Mouse (Mus musculus) neural tube, embryonic 14.5 days (tissue): ENCODE results near the gene Syp. TPM values are rescaled to one million over a fixed set of nuclear protein-coding genes. Genes with fewer than 3 reads are reported as not detected.

Source experiments
- ATAC-seq: fragments of 200-750 bp; cut with Nextera tagmentation; 2 replicates; pipeline ENCODE4 v1.8.0; 2017; ENCODE audit warnings: low read depth, mild to moderate bottlenecking, moderate TSS enrichment, moderate library complexity
- H3K27ac ChIP-seq: fragments of 300-500 bp; sonication (generic); 2 replicates; pipeline ENCODE4 v1.5.1; 2014; ENCODE audit warnings: low read depth, mild to moderate bottlenecking, control low read depth, low read length, moderate library complexity, mixed read lengths
- H3K27me3 ChIP-seq: fragments of 300-500 bp; sonication (generic); 2 replicates; pipeline ENCODE4 v1.6.1; 2014; ENCODE audit warnings: low read length; ENCODE audit not compliant: control insufficient read depth, insufficient read depth
- H3K36me3 ChIP-seq: fragments of 300-500 bp; sonication (generic); 2 replicates; pipeline ENCODE4 v1.6.1; 2014; ENCODE audit warnings: low read length, mixed read lengths; ENCODE audit not compliant: control insufficient read depth, insufficient read depth
- H3K4me1 ChIP-seq: fragments of 300-500 bp; sonication (generic); 2 replicates; pipeline ENCODE4 v1.6.1; 2014; ENCODE audit warnings: low read length; ENCODE audit not compliant: control insufficient read depth, insufficient read depth
- H3K4me2 ChIP-seq: fragments of 300-500 bp; sonication (generic); 2 replicates; pipeline ENCODE4 v1.6.1; 2014; ENCODE audit warnings: mild to moderate bottlenecking, low read depth, low read length, control low read depth
- H3K4me3 ChIP-seq: fragments of 300-500 bp; sonication (generic); 2 replicates; pipeline ENCODE4 v1.5.1; 2014; ENCODE audit warnings: low read depth, low read length, control low read depth, mixed read lengths
- H3K9ac ChIP-seq: fragments of 300-500 bp; sonication (generic); replicated peaks from 2 replicates; pipeline ENCODE4 v1.6.1; 2014; ENCODE audit warnings: low read depth, mild to moderate bottlenecking, control low read depth, low read length, mixed read lengths
- H3K9me3 ChIP-seq: fragments of 300-500 bp; sonication (generic); 2 replicates; pipeline ENCODE4 v1.6.1; 2016; ENCODE audit warnings: low read length; ENCODE audit not compliant: control insufficient read depth
- WGBS: fragments of 180-500 bp; shearing (Covaris S2); extraction: QIAGEN DNeasy Blood & Tissue Kit; methylation state at CpG from one replicate; pipeline ENCODE4 v1.1.7; 2014; 5-methylcytosine and 5-hydroxymethylcytosine counted together
- polyA plus RNA-seq: library from polyadenylated mRNA; unstranded; fragments of >200 nt; fragmentation: Nextera tagmentation; extraction: Ambion mirVana; gene quantifications from 2 replicates; pipeline ENCODE4 v1.2.1, GENCODE M21; 2014

Gene Syp
- polyA plus RNA-seq, 1 experiment from 2014 or later, result 149 TPM

DNA sequence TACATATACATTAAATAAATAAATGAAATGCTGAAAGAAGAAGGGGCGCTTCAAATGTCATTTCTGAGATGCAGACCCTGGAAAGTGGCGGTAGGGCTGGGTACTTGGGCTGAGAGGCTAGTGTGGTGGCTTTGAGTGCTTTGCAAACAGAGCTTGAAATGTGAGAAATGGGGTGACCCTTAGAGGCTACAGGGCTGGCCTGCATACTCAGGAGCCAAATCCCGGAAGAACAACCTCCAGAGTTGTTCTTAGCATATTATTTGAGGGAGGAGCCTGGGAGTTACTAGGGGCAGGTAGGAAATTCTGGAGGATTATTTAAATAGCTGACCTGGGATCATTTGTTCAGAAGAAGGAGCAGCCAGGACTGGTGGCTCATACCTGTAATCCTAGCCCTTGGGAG, 52.2 kb downstream of the Syp start:
- Histone ChIP-seq H3K4me3 (no peak overlapping the region), H3K4me2 (no peak overlapping the region), H3K27me3 (no peaks in the 10 kb centered on the region), H3K4me1 (no peaks in the 10 kb centered on the region), H3K9me3 (no peaks in the 10 kb centered on the region), H3K36me3 (no peaks in the 10 kb centered on the region), H3K9ac (no peak overlapping the region), H3K27ac (no peak overlapping the region)
- WGBS, result 66% methylated on average over 3 of the region's 3 CpGs
- no peak for ATAC-seq

DNA sequence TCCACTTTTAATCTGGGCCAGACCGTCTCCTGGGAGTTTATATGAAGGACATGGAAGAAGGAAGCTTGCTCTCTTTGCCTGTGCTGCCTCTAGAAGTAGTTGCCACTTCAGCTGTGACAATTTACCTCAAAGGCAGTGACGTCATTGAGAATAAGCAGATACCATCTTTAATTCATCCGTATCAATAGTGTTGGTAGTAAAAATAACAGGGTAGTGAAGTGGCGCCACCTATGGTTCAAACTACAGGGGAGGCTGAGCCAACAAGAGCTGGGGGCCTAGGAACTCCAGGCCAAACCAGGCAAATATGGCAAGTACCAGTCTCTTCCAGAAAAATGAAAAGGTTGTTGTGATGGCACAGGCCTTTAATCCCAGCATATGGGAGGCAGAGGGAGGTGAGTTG, 54.6 kb downstream of the Syp start:
- H3K4me2 ChIP-seq, result no peak overlapping the region
- WGBS, result 33% methylated on average over 4 of the region's 4 CpGs
- H3K9me3 ChIP-seq, result no peaks in the 10 kb centered on the region
- no peaks in the 10 kb centered on the region for H3K27me3 ChIP-seq
- H3K36me3 ChIP-seq, result no peaks in the 10 kb centered on the region
- no peak overlapping the region for H3K27ac ChIP-seq
- H3K4me3 ChIP-seq, result no peak overlapping the region
- H3K9ac ChIP-seq, result no peak overlapping the region
- H3K4me1 ChIP-seq, result 0 out of 2 replicates have a peak, but pooled peaks cover 2% of the 10 kb centered on the region
- ATAC-seq, result no peak

DNA sequence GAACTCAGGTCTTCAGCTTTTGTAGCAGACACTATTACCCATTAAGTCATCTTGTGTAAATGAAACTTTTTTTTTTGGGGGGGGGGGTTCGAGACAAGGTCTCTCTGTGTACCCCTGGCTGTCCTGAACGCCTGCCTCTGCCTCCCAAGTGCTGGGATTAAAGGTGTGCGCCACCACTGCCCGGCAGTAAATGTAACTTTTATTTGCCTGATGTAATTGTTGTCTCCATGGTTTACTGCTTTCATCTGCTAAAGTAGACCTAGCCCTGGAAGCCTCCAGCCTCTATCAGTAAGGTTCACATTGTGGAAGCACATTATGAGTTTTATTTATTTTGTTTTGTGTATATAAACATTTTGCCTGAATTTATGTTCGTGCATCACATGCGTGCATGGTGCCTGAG, 58.2 kb downstream of the Syp start:
- Histone ChIP-seq H3K36me3 (no peaks in the 10 kb centered on the region), H3K4me3 (no peak overlapping the region), H3K27ac (no peak overlapping the region), H3K9me3 (no peaks in the 10 kb centered on the region), H3K9ac (no peak overlapping the region), H3K4me1 (0 out of 2 replicates have a peak, but pooled peaks cover 2% of the 10 kb centered on the region), H3K4me2 (peak overlapping the region; percentile 29; the same call in 1 of the 2 replicates), H3K27me3 (no peaks in the 10 kb centered on the region)
- WGBS, result 32% methylated on average over 6 of the region's 6 CpGs
- ATAC-seq, result peak; percentile 44; the same call in 1 of the 2 replicates

GRCm38 (mm10) chrX:7696954-7697381, 58.7 kb downstream of the Syp start, which contains the start of gene Gpkow:
Gpkow (plus strand) TSS chrX:7697131.
- Histone ChIP-seq H3K4me2 (peak within 1 kb of the TSS; percentile 51), H3K4me1 (0 out of 2 replicates have a peak, but pooled peaks cover 2% of the 10 kb centered on the region), H3K4me3 (peak within 1 kb of the TSS; percentile 48), H3K36me3 (no peaks in the 10 kb centered on the region), H3K27ac (no peak within 1 kb of the TSS), H3K9ac (peak within 1 kb of the TSS; percentile 45), H3K27me3 (no peaks in the 10 kb centered on the region), H3K9me3 (no peaks in the 10 kb centered on the region)
- WGBS, result 13% methylated on average over 33 of the region's 33 CpGs
- peak; percentile 96 for ATAC-seq

Other genes starting within 250 kb of the Syp start
- 0.11 and 0.32 TPM in 2 replicates for gene Foxp3, start 64.8 kb upstream of the Syp start, polyA plus RNA-seq
- gene Ppp1r3f, start 64.2 kb upstream of the Syp start, polyA plus RNA-seq, result 6.2 and 7.3 TPM in 2 replicates
- 27.0 and 29.6 TPM in 2 replicates for gene Ccdc22, start 33.0 kb upstream of the Syp start, polyA plus RNA-seq
- gene Cacna1f, start 31.4 kb upstream of the Syp start, polyA plus RNA-seq, result 0.12 and 0.23 TPM in 2 replicates
- 1.3 and 2.0 TPM in 2 replicates for gene Prickle3, start 18.8 kb downstream of the Syp start, polyA plus RNA-seq
- gene Plp2, start 32.9 kb downstream of the Syp start, polyA plus RNA-seq, result 12.5 and 23.2 TPM in 2 replicates
- 0.20 TPM in 1 of 2 replicates, not detected in the other for gene Magix, start 42.8 kb downstream of the Syp start, polyA plus RNA-seq
- 50.0 and 55.7 TPM in 2 replicates for gene Gpkow, start 58.7 kb downstream of the Syp start, polyA plus RNA-seq
- 22.3 and 23.6 TPM in 2 replicates for gene Wdr45, start 75.9 kb downstream of the Syp start, polyA plus RNA-seq
- 0.47 and 2.9 TPM in 2 replicates for gene Gm45208, start 83.8 kb downstream of the Syp start, polyA plus RNA-seq
- gene Praf2, start 90.0 kb downstream of the Syp start, polyA plus RNA-seq, result 137 and 147 TPM in 2 replicates
- 55.9 and 57.1 TPM in 2 replicates for gene Ccdc120, start 112.4 kb downstream of the Syp start, polyA plus RNA-seq
- 16.6 and 23.8 TPM in 2 replicates for gene Tfe3, start 124.1 kb downstream of the Syp start, polyA plus RNA-seq
- gene Gripap1, start 151.3 kb downstream of the Syp start, polyA plus RNA-seq, result 57.3 and 74.5 TPM in 2 replicates
- 5.8 and 7.7 TPM in 2 replicates for gene Kcnd1, start 183.8 kb downstream of the Syp start, polyA plus RNA-seq
- 26.8 and 28.1 TPM in 2 replicates for gene Otud5, start 202.9 kb downstream of the Syp start, polyA plus RNA-seq
- 20.7 and 22.9 TPM in 2 replicates for gene Pim2, start 239.8 kb downstream of the Syp start, polyA plus RNA-seq
- 23.6 and 25.1 TPM in 2 replicates for gene Slc35a2, start 245.6 kb downstream of the Syp start, polyA plus RNA-seq